Mouse (Mus musculus): ENCODE data around the gene Hist2h2ab.

- TF ChIP-seq ZNF384 (IDR thresholded peaks at IDR 0.05; ENCODE audit: low read depth, low read length) (no peak), CTCF (conservative IDR thresholded peaks at IDR 0.05 in 1 of 2, IDR thresholded peaks at IDR 0.05 in 1 of 2; ENCODE audit: low read depth in 2 of 2, low read length in 2 of 2) (no peak), RAD21 (IDR thresholded peaks at IDR 0.05; ENCODE audit: low read depth, low read length) (no peak), EP300 (IDR thresholded peaks at IDR 0.05; ENCODE audit: low read length) (no peak), NRF1 (IDR thresholded peaks at IDR 0.05; ENCODE audit: low read depth, low read length) (no peak), GABPA (IDR thresholded peaks at IDR 0.05; ENCODE audit: insufficient replicate concordance, low read depth, low read length) (no peak), POLR2A (IDR thresholded peaks at IDR 0.05; ENCODE audit: low read depth, low read length) (no peak), USF1 (IDR thresholded peaks at IDR 0.05; ENCODE audit: low read depth, low read length) (no peak), MYC (IDR thresholded peaks at IDR 0.05; ENCODE audit: low read depth, low read length) (no peak), ZC3H11A (IDR thresholded peaks at IDR 0.05; ENCODE audit: low read depth, low read length) (no peak), SMC3 (IDR thresholded peaks at IDR 0.05; ENCODE audit: low read depth, low read length) (no peak), JUND (conservative IDR thresholded peaks at IDR 0.05; ENCODE audit: low read depth, low read length) (no peak), NELFE (IDR thresholded peaks at IDR 0.05; ENCODE audit: low read depth, low read length) (no peak), IRF4 (IDR thresholded peaks at IDR 0.05; ENCODE audit: low read depth, low read length) (no peak)
These were observed 44.4 kb upstream of the Hist2h2ab start for GRCm38 (mm10) chr3:96175251-96175650.

Measured in CH12.LX (cell line).